18 mouse cellular contexts compared by ENCODE assay signal in the genomic region with DNA sequence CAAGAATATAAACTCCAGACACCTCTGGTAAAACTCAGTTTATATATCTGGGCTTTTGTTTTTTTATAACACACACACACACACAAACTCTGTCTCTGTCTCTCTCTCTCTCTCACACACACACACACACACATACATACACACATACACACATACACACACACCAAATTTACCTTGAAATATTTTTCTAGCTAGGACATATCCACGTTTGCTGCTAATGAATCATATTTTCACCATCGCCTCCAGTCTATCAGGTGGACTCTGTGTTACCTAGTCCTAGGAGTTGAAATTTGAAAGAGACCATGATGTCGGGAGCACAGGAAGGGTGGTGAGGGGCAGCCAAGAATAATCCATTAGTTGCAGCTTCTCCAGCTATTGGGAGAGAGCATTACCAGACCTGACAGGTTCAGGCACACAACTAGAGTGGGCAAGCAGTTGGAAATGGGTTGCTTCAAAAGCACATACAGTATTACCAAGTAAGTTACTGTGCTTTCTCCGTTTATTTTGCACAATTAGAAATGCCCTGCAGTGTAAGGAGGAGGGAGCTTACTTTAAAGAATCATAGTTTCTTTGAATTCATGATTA. TPM values are rescaled to one million over a fixed set of nuclear protein-coding genes. Genes with fewer than 3 reads are reported as not detected.
DNase-seq lines count a peak whose midpoint lies in the region; ATAC-seq and TF ChIP-seq lines count a peak whose summit lies in the region.
"Had no signal": no experiment of that assay in that cellular context is flagged by ENCODE, and none has a peak within 500 bp of the region (broad histone marks: within the 10 kb centered on the region; RNA-seq: fewer than 3 reads in every experiment).

No protein-coding gene starts in this region.

- no peaks in the 10 kb centered on the region for H3K27me3 ChIP-seq in forebrain, postnatal 0 days (ENCODE audit: insufficient read depth, low read length)
- H3K27me3 ChIP-seq in midbrain, embryonic 12.5 days, result no peaks in the 10 kb centered on the region
- H3K27me3 ChIP-seq in neural tube, embryonic 15.5 days (replicated peaks), result no peaks in the 10 kb centered on the region

- peak overlapping the region; percentile 78 for H3K27ac ChIP-seq in left cerebral cortex, adult 2 months
- H3K27ac ChIP-seq in forebrain, postnatal 0 days (ENCODE audit: low read depth, low read length), result peak overlapping the region; percentile 99
- H3K27ac ChIP-seq in midbrain, embryonic 12.5 days (replicated peaks), result peak overlapping the region; percentile 100
- H3K27ac ChIP-seq in neural tube, embryonic 15.5 days (replicated peaks), result 0 out of 2 replicates have a peak overlapping the region, but pooled peaks have one; percentile 49
- H3K27ac ChIP-seq: gastrocnemius, adult 2 months; heart, embryonic 13.5 days; stomach, embryonic 15.5 days had no signal

- ATAC-seq in forebrain, postnatal 0 days, result no peak
- ATAC-seq in midbrain, embryonic 12.5 days (ENCODE audit: low FRiP score, low read depth), result no peak
- no peak for ATAC-seq in neural tube, embryonic 15.5 days (ENCODE audit: low FRiP score)
- ATAC-seq: activated CD4-positive, CD25-positive, alpha-beta regulatory T cell, adult 4 months; inflammation-experienced regulatory T-cells, adult 6 months had no signal

- intact Hi-C loops in left cerebral cortex, adult 2 months (cut with DNase I), result loop anchor here (5.0 kb wide), 1 partner anchor 196 kb away; no protein-coding TSS in a partner anchor
- intact Hi-C loops in heart, postnatal 36 days (cut with DNase I), result no loop called here

- H3K9me3 ChIP-seq in forebrain, postnatal 0 days (ENCODE audit: low read length), result no peaks in the 10 kb centered on the region
- no peaks in the 10 kb centered on the region for H3K9me3 ChIP-seq in midbrain, embryonic 12.5 days
- H3K9me3 ChIP-seq in neural tube, embryonic 15.5 days (replicated peaks), result no peaks in the 10 kb centered on the region
- H3K9me3 ChIP-seq: heart, embryonic 13.5 days; stomach, embryonic 15.5 days had no signal

- H3K9ac ChIP-seq in forebrain, postnatal 0 days, result peak overlapping the region; percentile 96
- H3K9ac ChIP-seq in midbrain, embryonic 12.5 days (replicated peaks), result peak overlapping the region; percentile 89
- no peak overlapping the region; the same call in 1 of the 2 replicates for H3K9ac ChIP-seq in neural tube, embryonic 15.5 days (replicated peaks)
- H3K9ac ChIP-seq: heart, embryonic 13.5 days; lung, embryonic 14.5 days; stomach, embryonic 15.5 days had no signal

- H3K36me3 ChIP-seq in forebrain, postnatal 0 days (ENCODE audit: insufficient read depth), result no peaks in the 10 kb centered on the region
- no peaks in the 10 kb centered on the region for H3K36me3 ChIP-seq in midbrain, embryonic 12.5 days
- no peaks in the 10 kb centered on the region for H3K36me3 ChIP-seq in neural tube, embryonic 15.5 days
- H3K36me3 ChIP-seq: heart, embryonic 13.5 days; stomach, embryonic 15.5 days had no signal

- H3K4me3 ChIP-seq in left cerebral cortex, adult 2 months, result peak overlapping the region; percentile 29
- H3K4me3 ChIP-seq in forebrain, postnatal 0 days (ENCODE audit: low read depth, low read length), result peak overlapping the region; percentile 75
- H3K4me3 ChIP-seq in midbrain, embryonic 12.5 days, result peak overlapping the region; percentile 99
- 0 out of 2 replicates have a peak overlapping the region, but pooled peaks have one; percentile 5 for H3K4me3 ChIP-seq in neural tube, embryonic 15.5 days (replicated peaks)
- H3K4me3 ChIP-seq: gastrocnemius, adult 2 months; heart, embryonic 13.5 days; megakaryocyte, embryonic 14.5 days; stomach, embryonic 15.5 days had no signal

- H3K4me1 ChIP-seq in forebrain, postnatal 0 days (ENCODE audit: insufficient read depth), result peaks cover 3% of the 10 kb centered on the region; the same call in 1 of the 2 replicates
- H3K4me1 ChIP-seq in midbrain, embryonic 12.5 days, result peaks cover 53% of the 10 kb centered on the region
- peaks cover 75% of the 10 kb centered on the region for H3K4me1 ChIP-seq in neural tube, embryonic 15.5 days

- H3K4me2 ChIP-seq in forebrain, postnatal 0 days (ENCODE audit: low read depth), result peak overlapping the region; percentile 98
- H3K4me2 ChIP-seq in midbrain, embryonic 12.5 days (replicated peaks), result peak overlapping the region; percentile 97
- H3K4me2 ChIP-seq in neural tube, embryonic 15.5 days, result peak overlapping the region; percentile 93
- H3K4me2 ChIP-seq: heart, embryonic 13.5 days; lung, embryonic 14.5 days; stomach, embryonic 15.5 days had no signal

- TF ChIP-seq CTCF in left cerebral cortex, adult 2 months (IDR thresholded peaks at IDR 0.05), result no peak
- TF ChIP-seq CTCF in forebrain, postnatal 0 days (IDR thresholded peaks at IDR 0.05; ENCODE audit: low read depth), result no peak

- no peak for DNase-seq in left cerebral cortex, adult 2 months (ENCODE audit: extremely low spot score in 1 of 2, low spot score in 2 of 2)
- DNase-seq in left cerebral cortex, adult 8-10 months (ENCODE audit: low spot score in 2 of 2), result no peak
- DNase-seq in forebrain, postnatal 0 days, result peak; percentile 50
- no peak for DNase-seq in cerebellum, postnatal 10 days
- DNase-seq in cerebellum, adult 11-12 months, result no peak
- DNase-seq in heart, postnatal 36 days, result no peak
- DNase-seq: cerebellum, adult 9-10 months; gastrocnemius, adult 2 months; kidney, postnatal 25 days; lung, embryonic 14.5 days; thymus, postnatal 36 days had no signal

- WGBS in forebrain, postnatal 0 days, result 14% methylated on average over 4 of the region's 4 CpGs
- WGBS in midbrain, embryonic 12.5 days, result 6% methylated on average over 4 of the region's 4 CpGs
- WGBS in neural tube, embryonic 15.5 days, result 9% methylated on average over 4 of the region's 4 CpGs

RNA-seq across cellular contexts. Expression of a gene that starts 6.9 kb away (rescaled TPM):
- 10 to 100 TPM; 61.6 to 66.4 TPM for total RNA-seq in left cerebral cortex, adult 2 months (2021)
- 10 to 100 TPM; 47.4 to 53.3 (median 51.4) TPM for total RNA-seq in left cerebral cortex, adult 8-10 months (2022)
- total RNA-seq in forebrain, postnatal 0 days (2014; rRNA removed), result 76.9 and 81.4 TPM in 2 replicates
- polyA plus RNA-seq in forebrain, postnatal 0 days (2015; fragmentation: Nextera tagmentation; extraction: Ambion mirVana), result 22.7 and 28.0 TPM in 2 replicates
- polyA plus RNA-seq in midbrain, embryonic 12.5 days (2016; fragmentation: Nextera tagmentation; extraction: Ambion mirVana), result 36.3 and 37.6 TPM in 2 replicates
- 6.9 and 9.5 TPM in 2 replicates for polyA plus RNA-seq in neural tube, embryonic 15.5 days (2015; fragmentation: Nextera tagmentation; extraction: Ambion mirVana)
- total RNA-seq in heart, postnatal 36 days (2021), result not detected
- total RNA-seq: gastrocnemius, adult 2 months had no signal
- polyA plus RNA-seq: inflammation-experienced regulatory T-cells, adult 6 months had no signal

Comparison
In these comparisons a context has a peak if more than half of its experiments do, and no peak if none do; other contexts are left out.
1. H3K27ac ChIP-seq: peak in every context shown above with its lines; median percentile 100 in midbrain, embryonic 12.5 days; 99 in forebrain, postnatal 0 days; 78 in left cerebral cortex, adult 2 months; 49 in neural tube, embryonic 15.5 days.
2. H3K4me3 ChIP-seq: peak in every context shown above with its lines; median percentile 99 in midbrain, embryonic 12.5 days; 75 in forebrain, postnatal 0 days; 29 in left cerebral cortex, adult 2 months; 5 in neural tube, embryonic 15.5 days.
3. RNA of a gene that starts 6.9 kb away (total RNA-seq): 76.9 to 81.4 TPM in forebrain, postnatal 0 days, 61.6 to 66.4 TPM in left cerebral cortex, adult 2 months and 47.4 to 53.3 TPM in left cerebral cortex, adult 8-10 months; not detected in heart, postnatal 36 days; every median in the first group is over 10 times any median in the second.
4. Peak in every context shown above with its lines, with median percentiles within 50 percentile points of each other: H3K4me2 ChIP-seq.